16 mouse cellular contexts compared by ENCODE assay signal in the genomic region with DNA sequence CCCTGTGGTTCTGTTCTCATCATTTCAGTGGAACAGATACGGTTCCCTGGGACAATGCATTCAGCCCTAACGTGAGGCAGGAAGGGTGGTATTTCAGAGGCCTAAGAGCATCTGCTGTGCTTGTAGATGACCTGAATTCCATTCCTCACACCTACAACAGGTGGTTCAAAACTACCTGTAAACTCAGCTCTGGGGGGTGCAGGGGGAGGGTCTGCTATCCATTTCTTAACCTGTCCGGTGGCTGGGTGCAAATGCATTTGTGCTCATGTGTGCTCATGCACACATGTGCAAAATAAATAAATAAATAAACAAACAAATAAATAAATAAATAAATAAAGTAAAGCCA.
"Had no signal": no experiment of that assay in that cellular context is flagged by ENCODE, and none has a peak within 500 bp of the region (broad histone marks: within the 10 kb centered on the region; RNA-seq: fewer than 3 reads in every experiment).

No protein-coding gene starts in this region.

- ATAC-seq: lung, postnatal 0 days had no signal

- H3K9ac ChIP-seq: liver, embryonic 15.5 days; midbrain, embryonic 13.5 days; neural tube, embryonic 12.5 days; stomach, embryonic 15.5 days had no signal

- H3K4me2 ChIP-seq: liver, embryonic 11.5 days; liver, embryonic 15.5 days; midbrain, embryonic 13.5 days; neural tube, embryonic 12.5 days; stomach, embryonic 15.5 days had no signal

- H3K4me3 ChIP-seq: layer of hippocampus, adult 2 months; liver, embryonic 15.5 days; midbrain, embryonic 13.5 days; myocyte; neural tube, embryonic 12.5 days; stomach, embryonic 15.5 days had no signal

- DNase-seq: kidney, adult 2 months; kidney, postnatal 10 days; kidney, postnatal 4 days; lung, adult 2 months; lung, postnatal 4 days; right cerebral cortex, postnatal 14 days; thymus, adult 2 months; thymus, postnatal 25 days had no signal

- H3K9me3 ChIP-seq: liver, embryonic 15.5 days; midbrain, embryonic 13.5 days; neural tube, embryonic 12.5 days; stomach, embryonic 15.5 days had no signal

- H3K36me3 ChIP-seq: liver, embryonic 15.5 days; midbrain, embryonic 13.5 days; neural tube, embryonic 12.5 days; stomach, embryonic 15.5 days had no signal

- H3K4me1 ChIP-seq: liver, embryonic 15.5 days; stomach, embryonic 15.5 days had no signal

- H3K27me3 ChIP-seq: liver, embryonic 15.5 days; neural tube, embryonic 12.5 days; stomach, embryonic 15.5 days had no signal

- H3K27ac ChIP-seq: layer of hippocampus, adult 2 months; liver, embryonic 15.5 days; midbrain, embryonic 13.5 days; neural tube, embryonic 12.5 days; stomach, embryonic 15.5 days had no signal
